Mouse (Mus musculus) embryonic facial prominence, embryonic 14.5 days (tissue): ENCODE measurements at regions not wholly inside any gene's neighbourhood (a gene's known extent, or its start where the extent isn't known, plus 50 kb on each side); places are given as distances from the start of the nearest gene placed in this dataset.

Experiments
- ATAC-seq: fragments of 200-750 bp; cut with Nextera tagmentation; 2 replicates; pipeline ENCODE4 v1.8.0; 2017; ENCODE audit warnings: low read depth, moderate number of reproducible peaks, moderate TSS enrichment
- DNase-seq: peaks from one replicate; pipeline ENCODE4 v3.0.0-alpha.2; 2015; ENCODE audit warnings: low spot score
- H3K27ac ChIP-seq: fragments of 300-500 bp; sonication (generic); replicated peaks from 2 replicates; pipeline ENCODE4 v1.5.1; 2014; ENCODE audit warnings: low read depth, mild to moderate bottlenecking, low read length, moderate library complexity
- H3K27me3 ChIP-seq: fragments of 300-500 bp; sonication (generic); replicated peaks from 2 replicates; pipeline ENCODE4 v1.6.1; 2014; ENCODE audit warnings: low read length; ENCODE audit not compliant: control insufficient read depth, insufficient read depth
- H3K36me3 ChIP-seq: fragments of 300-500 bp; sonication (generic); 2 replicates; pipeline ENCODE4 v1.6.1; 2014; ENCODE audit warnings: low read length, mixed read lengths; ENCODE audit not compliant: control insufficient read depth, insufficient read depth
- H3K4me1 ChIP-seq: fragments of 300-500 bp; sonication (generic); 2 replicates; pipeline ENCODE4 v1.6.1; 2014; ENCODE audit warnings: antibody characterized with exemption, low read length; ENCODE audit not compliant: control insufficient read depth, insufficient read depth
- H3K4me2 ChIP-seq: fragments of 300-500 bp; sonication (generic); 2 replicates; pipeline ENCODE4 v1.6.1; 2014; ENCODE audit warnings: low read depth, mild to moderate bottlenecking, low read length, moderate library complexity, mixed read lengths
- H3K4me3 ChIP-seq: fragments of 300-500 bp; sonication (generic); 2 replicates; pipeline ENCODE4 v1.5.1; 2014; ENCODE audit warnings: low read depth, mild to moderate bottlenecking, low read length
- H3K9ac ChIP-seq: fragments of 300-500 bp; sonication (generic); 2 replicates; pipeline ENCODE4 v1.6.1; 2014; ENCODE audit warnings: low read depth, mild to moderate bottlenecking, low read length, moderate library complexity, mixed read lengths
- H3K9me3 ChIP-seq: fragments of 300-500 bp; sonication (generic); 2 replicates; pipeline ENCODE4 v1.6.1; 2016; ENCODE audit warnings: low read length; ENCODE audit not compliant: control insufficient read depth
- WGBS: fragments of 180-500 bp; shearing (Covaris S2); extraction: QIAGEN DNeasy Blood & Tissue Kit; methylation state at CpG from one replicate; pipeline ENCODE4 v1.1.7; 2014; 5-methylcytosine and 5-hydroxymethylcytosine counted together

DNA sequence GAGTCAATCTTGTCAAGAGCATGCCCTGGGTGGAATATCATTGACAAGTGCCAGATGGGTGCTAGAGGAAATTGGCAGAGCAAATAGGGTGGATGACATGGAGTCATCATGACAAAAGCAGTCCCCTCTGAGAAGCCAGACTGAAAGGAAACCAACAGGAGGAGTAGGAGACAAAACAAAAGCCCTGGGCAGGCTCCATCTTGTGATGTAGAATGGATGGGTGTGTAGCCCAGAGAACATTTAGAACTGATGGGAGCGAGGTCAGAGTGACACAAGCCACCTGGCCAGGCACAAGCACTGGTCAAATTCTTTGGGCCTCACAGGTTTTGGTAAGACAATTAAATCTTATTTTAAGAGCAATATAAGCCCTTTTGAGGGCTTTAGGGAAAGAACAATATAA lies 310.4 kb upstream of the Nmur2 start:
- Histone ChIP-seq H3K27ac (no peak overlapping the region), H3K4me3 (no peak overlapping the region), H3K4me2 (no peak overlapping the region), H3K4me1 (no peaks in the 10 kb centered on the region), H3K9ac (no peak overlapping the region), H3K27me3 (no peaks in the 10 kb centered on the region), H3K36me3 (no peaks in the 10 kb centered on the region), H3K9me3 (no peaks in the 10 kb centered on the region)
- WGBS, result 82% methylated on average over 1 of the region's 1 CpGs
- no peak for ATAC-seq
- no peak for DNase-seq

DNA sequence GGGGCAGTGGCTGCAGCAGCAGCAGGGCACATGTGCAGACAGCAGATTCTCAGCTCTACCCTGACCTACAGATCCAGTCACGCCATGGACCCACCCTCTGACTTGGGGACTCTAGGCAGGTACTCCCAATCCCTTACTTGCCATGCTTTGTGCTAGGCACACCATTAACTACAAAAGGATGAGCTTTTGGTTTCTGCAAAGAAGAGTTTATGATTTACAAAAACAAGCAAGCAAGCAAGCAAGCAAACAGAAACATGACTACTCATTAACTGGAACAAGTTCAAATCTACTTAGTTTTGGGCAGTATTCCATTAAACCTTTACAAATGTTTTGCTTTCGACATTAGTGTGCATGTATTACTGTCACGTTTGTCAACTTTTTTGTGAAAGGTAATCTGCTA lies 309.0 kb upstream of the Nmur2 start:
- no peak overlapping the region for H3K4me3 ChIP-seq
- ATAC-seq (no peak), DNase-seq (no peak)
- H3K36me3 ChIP-seq, result no peaks in the 10 kb centered on the region
- H3K9me3 ChIP-seq, result no peaks in the 10 kb centered on the region
- no peak overlapping the region for H3K27ac ChIP-seq
- H3K9ac ChIP-seq, result no peak overlapping the region
- no peaks in the 10 kb centered on the region for H3K4me1 ChIP-seq
- no peak overlapping the region for H3K4me2 ChIP-seq
- no peaks in the 10 kb centered on the region for H3K27me3 ChIP-seq
- 87% methylated on average over 3 of the region's 3 CpGs for WGBS

- H3K27ac ChIP-seq, result no peak overlapping the region
- H3K4me2 ChIP-seq, result no peak overlapping the region
- WGBS, result 86% methylated on average over 5 of the region's 5 CpGs
- no peaks in the 10 kb centered on the region for H3K9me3 ChIP-seq
- no peaks in the 10 kb centered on the region for H3K4me1 ChIP-seq
- ATAC-seq, result no peak
- H3K27me3 ChIP-seq, result no peaks in the 10 kb centered on the region
- no peak for DNase-seq
- H3K36me3 ChIP-seq, result no peaks in the 10 kb centered on the region
- H3K9ac ChIP-seq, result no peak overlapping the region
- no peak overlapping the region for H3K4me3 ChIP-seq
Measured at GRCm38 (mm10) chr11:56348408-56348807, 307.6 kb upstream of the Nmur2 start.

DNA sequence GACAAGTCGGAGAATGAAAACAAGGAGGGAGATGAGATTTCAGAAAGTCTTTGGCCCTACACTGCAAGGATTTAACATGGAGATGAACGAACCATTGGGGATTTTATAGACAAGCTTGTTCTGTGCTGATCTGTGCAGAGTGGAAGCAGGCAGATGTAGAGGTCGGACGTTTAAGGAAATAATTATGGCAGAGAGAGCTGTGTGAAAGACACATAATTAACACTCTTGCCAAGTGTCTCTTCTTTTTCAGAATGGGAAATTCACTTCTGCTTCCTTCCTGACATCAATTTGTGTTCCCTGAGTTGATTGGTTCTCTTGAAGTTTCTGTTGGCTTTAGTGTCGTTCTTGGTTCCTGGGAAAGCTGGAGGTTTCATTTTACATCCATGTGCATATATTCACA lies 302.3 kb upstream of the Nmur2 start:
- ATAC-seq (no peak), DNase-seq (no peak)
- Histone ChIP-seq H3K9me3 (no peaks in the 10 kb centered on the region), H3K27ac (no peak overlapping the region), H3K27me3 (no peaks in the 10 kb centered on the region), H3K36me3 (no peaks in the 10 kb centered on the region), H3K4me2 (no peak overlapping the region), H3K4me1 (no peaks in the 10 kb centered on the region), H3K9ac (no peak overlapping the region), H3K4me3 (no peak overlapping the region)
- WGBS, result 64% methylated on average over 5 of the region's 5 CpGs

- no peaks in the 10 kb centered on the region for H3K27me3 ChIP-seq
- no peak overlapping the region for H3K4me2 ChIP-seq
- H3K4me3 ChIP-seq, result no peak overlapping the region
- H3K27ac ChIP-seq, result no peak overlapping the region
- no peaks in the 10 kb centered on the region for H3K9me3 ChIP-seq
- no peak for DNase-seq
- no peaks in the 10 kb centered on the region for H3K4me1 ChIP-seq
- H3K36me3 ChIP-seq, result no peaks in the 10 kb centered on the region
- no peak overlapping the region for H3K9ac ChIP-seq
- ATAC-seq, result no peak
- 70% methylated on average over 1 of the region's 1 CpGs for WGBS
Measured at GRCm38 (mm10) chr11:56341731-56342130, 300.9 kb upstream of the Nmur2 start.

DNA sequence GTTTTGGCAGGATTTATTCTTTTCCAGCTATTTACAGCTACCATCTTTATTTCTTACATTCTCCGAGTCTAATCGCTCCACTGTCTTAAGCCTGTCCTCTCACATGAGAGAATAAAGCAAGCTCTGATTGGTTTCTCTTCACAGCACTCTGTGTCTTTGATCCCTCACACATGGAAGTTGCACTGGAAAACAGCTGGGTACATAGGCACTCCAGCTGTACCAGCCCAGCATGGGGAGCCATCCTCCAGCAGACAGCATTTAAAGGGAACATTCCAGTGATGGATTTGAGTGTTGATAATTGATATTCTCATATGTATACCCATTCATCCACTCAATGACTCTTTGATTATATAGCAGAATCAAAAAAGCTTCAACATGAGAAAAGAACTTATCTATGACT lies 300.2 kb upstream of the Nmur2 start:
- H3K4me1 ChIP-seq, result no peaks in the 10 kb centered on the region
- no peaks in the 10 kb centered on the region for H3K27me3 ChIP-seq
- no peaks in the 10 kb centered on the region for H3K9me3 ChIP-seq
- no peak overlapping the region for H3K27ac ChIP-seq
- WGBS, result 42% methylated on average over 2 of the region's 2 CpGs
- H3K4me2 ChIP-seq, result no peak overlapping the region
- DNase-seq (no peak), ATAC-seq (no peak)
- no peak overlapping the region for H3K4me3 ChIP-seq
- no peaks in the 10 kb centered on the region for H3K36me3 ChIP-seq
- no peak overlapping the region for H3K9ac ChIP-seq

- no peak for ATAC-seq
- Histone ChIP-seq H3K27me3 (no peaks in the 10 kb centered on the region), H3K9ac (no peak overlapping the region), H3K36me3 (no peaks in the 10 kb centered on the region), H3K4me2 (no peak overlapping the region), H3K4me3 (no peak overlapping the region), H3K9me3 (no peaks in the 10 kb centered on the region), H3K4me1 (no peaks in the 10 kb centered on the region), H3K27ac (no peak overlapping the region)
- no peak for DNase-seq
- WGBS, result 85% methylated on average over 2 of the region's 2 CpGs
Measured at GRCm38 (mm10) chr11:56338511-56338910, 297.7 kb upstream of the Nmur2 start.

- H3K9me3 ChIP-seq, result no peaks in the 10 kb centered on the region
- H3K9ac ChIP-seq, result no peak overlapping the region
- H3K27ac ChIP-seq, result no peak overlapping the region
- no peak overlapping the region for H3K4me3 ChIP-seq
- no peaks in the 10 kb centered on the region for H3K27me3 ChIP-seq
- DNase-seq, result no peak
- H3K36me3 ChIP-seq, result no peaks in the 10 kb centered on the region
- H3K4me1 ChIP-seq, result no peaks in the 10 kb centered on the region
- ATAC-seq, result no peak
- H3K4me2 ChIP-seq, result no peak overlapping the region
Measured at GRCm38 (mm10) chr11:56335937-56336336, 295.1 kb upstream of the Nmur2 start.

GRCm38 (mm10) chr11:56320293-56320692 lies 279.5 kb upstream of the Nmur2 start:
- no peak for ATAC-seq
- Histone ChIP-seq H3K4me1 (no peaks in the 10 kb centered on the region), H3K9ac (no peak overlapping the region), H3K27me3 (no peaks in the 10 kb centered on the region), H3K4me3 (no peak overlapping the region), H3K36me3 (no peaks in the 10 kb centered on the region), H3K27ac (no peak overlapping the region), H3K9me3 (no peaks in the 10 kb centered on the region), H3K4me2 (no peak overlapping the region)
- WGBS, result 85% methylated on average over 3 of the region's 3 CpGs
- no peak for DNase-seq
